Mouse (Mus musculus) MEL (cell line): Measurements from ENCODE around the gene Slc29a2.

Source experiments
- BHLHE40 ChIP-seq: IDR thresholded peaks from 2 replicates; pipeline ENCODE4 v1.6.1; 2012; ENCODE audit warnings: low read depth, mild to moderate bottlenecking, inconsistent platforms, low read length, improper control_type of control experiment, borderline replicate concordance
- CTCF ChIP-seq, 3 experiments: IDR thresholded peaks in 2 of 3; conservative IDR thresholded peaks in 1 of 3; 2 replicates each; pipeline ENCODE4 v1.5.1; 2011 to 2012; ENCODE audit warnings: low read length in 3 of 3, low read depth in 2 of 3, mild to moderate bottlenecking in 2 of 3, improper control_type of control experiment in 1 of 3, inconsistent platforms in 1 of 3, mixed read lengths in 1 of 3, moderate library complexity in 1 of 3; ENCODE audit not compliant: control insufficient read depth in 1 of 3, insufficient read depth in 1 of 3, poor library complexity in 1 of 3, severe bottlenecking in 1 of 3
- TAL1 ChIP-seq: IDR thresholded peaks from 2 replicates; pipeline ENCODE4 v1.6.1; 2012; ENCODE audit warnings: mild to moderate bottlenecking, inconsistent platforms, low read length, moderate library complexity, mixed read lengths
- TCF12 ChIP-seq: IDR thresholded peaks from 2 replicates; pipeline ENCODE4 v1.6.1; 2014; ENCODE audit warnings: low read depth, mild to moderate bottlenecking, inconsistent platforms, low read length, improper control_type of control experiment, moderate library complexity
- UBTF ChIP-seq: IDR thresholded peaks from 2 replicates; pipeline ENCODE4 v1.6.1; 2012; ENCODE audit warnings: low read depth, mild to moderate bottlenecking, inconsistent platforms, low read length, improper control_type of control experiment, moderate library complexity, borderline replicate concordance; ENCODE audit not compliant: insufficient read depth
- USF1 ChIP-seq: IDR thresholded peaks from 2 replicates; pipeline ENCODE4 v1.6.1; 2014; ENCODE audit warnings: low read depth, mild to moderate bottlenecking, inconsistent platforms, low read length, improper control_type of control experiment, moderate library complexity
- ZKSCAN1 ChIP-seq: IDR thresholded peaks from 2 replicates; pipeline ENCODE4 v1.6.1; 2012; ENCODE audit warnings: low read depth, mild to moderate bottlenecking, inconsistent platforms, low read length, improper control_type of control experiment, moderate library complexity

GRCm38 (mm10) chr19:5016221-5016742 is 7.4 kb upstream of the Slc29a2 start:
- TF ChIP-seq TAL1 (no peak), CTCF (IDR thresholded peaks at IDR 0.05 in 2 of 3, conservative IDR thresholded peaks at IDR 0.05 in 1 of 3; ENCODE audit: control insufficient read depth in 1 of 3, insufficient read depth in 1 of 3, low read depth in 2 of 3, low read length in 3 of 3, poor library complexity in 1 of 3, severe bottlenecking in 1 of 3) (no peak), BHLHE40 (no peak), ZKSCAN1 (no peak), USF1 (no peak), TCF12 (no peak), UBTF (no peak)
